Mouse (Mus musculus) testis, adult 2 months (tissue): Measurements from ENCODE around the gene Senp1. TPM values are rescaled to one million over a fixed set of nuclear protein-coding genes. Genes with fewer than 3 reads are reported as not detected.

Experiments used
- H3K27ac ChIP-seq: fragments of 200-500 bp; 2 replicates; pipeline ENCODE4 v1.5.1; 2012; ENCODE audit warnings: low read depth, low read length; ENCODE audit not compliant: control insufficient read depth, insufficient read depth
- H3K27me3 ChIP-seq: fragments of 200-500 bp; 2 replicates; pipeline ENCODE4 v1.6.1; 2012; ENCODE audit warnings: mild to moderate bottlenecking, low read length, moderate library complexity; ENCODE audit not compliant: control insufficient read depth, insufficient read depth
- H3K36me3 ChIP-seq: fragments of 200-500 bp; 2 replicates; pipeline ENCODE4 v1.6.1; 2012; ENCODE audit warnings: mild to moderate bottlenecking, low read length; ENCODE audit not compliant: control insufficient read depth, insufficient read depth
- H3K4me1 ChIP-seq: fragments of 200-500 bp; 2 replicates; pipeline ENCODE4 v1.6.1; 2012; ENCODE audit warnings: low read length; ENCODE audit not compliant: control insufficient read depth, insufficient read depth
- H3K4me3 ChIP-seq: fragments of 200-500 bp; 2 replicates; pipeline ENCODE4 v1.5.1; 2012; ENCODE audit warnings: low read depth, mild to moderate bottlenecking, low read length, moderate library complexity, mixed read lengths; ENCODE audit not compliant: control insufficient read depth
- CTCF ChIP-seq: fragments of 200-500 bp; IDR thresholded peaks from 2 replicates; pipeline ENCODE4 v1.5.1; 2012; ENCODE audit warnings: low read depth, mild to moderate bottlenecking, inconsistent platforms, low read length, moderate library complexity; ENCODE audit not compliant: control insufficient read depth, insufficient read depth, insufficient replicate concordance
- POLR2A ChIP-seq: fragments of 200-500 bp; IDR thresholded peaks from 2 replicates; pipeline ENCODE4 v1.6.1; 2012; ENCODE audit warnings: low read depth, mild to moderate bottlenecking, inconsistent platforms, low read length, moderate library complexity; ENCODE audit not compliant: control insufficient read depth
- polyA plus RNA-seq: library from polyadenylated mRNA; depleted of rRNA; stranded (reverse); fragments of >200 nt; gene quantifications from 2 replicates; pipeline ENCODE4 v1.2.3, GENCODE M21; 2012

Senp1 gene
- polyA plus RNA-seq, 1 experiment: 27.3 TPM

DNA sequence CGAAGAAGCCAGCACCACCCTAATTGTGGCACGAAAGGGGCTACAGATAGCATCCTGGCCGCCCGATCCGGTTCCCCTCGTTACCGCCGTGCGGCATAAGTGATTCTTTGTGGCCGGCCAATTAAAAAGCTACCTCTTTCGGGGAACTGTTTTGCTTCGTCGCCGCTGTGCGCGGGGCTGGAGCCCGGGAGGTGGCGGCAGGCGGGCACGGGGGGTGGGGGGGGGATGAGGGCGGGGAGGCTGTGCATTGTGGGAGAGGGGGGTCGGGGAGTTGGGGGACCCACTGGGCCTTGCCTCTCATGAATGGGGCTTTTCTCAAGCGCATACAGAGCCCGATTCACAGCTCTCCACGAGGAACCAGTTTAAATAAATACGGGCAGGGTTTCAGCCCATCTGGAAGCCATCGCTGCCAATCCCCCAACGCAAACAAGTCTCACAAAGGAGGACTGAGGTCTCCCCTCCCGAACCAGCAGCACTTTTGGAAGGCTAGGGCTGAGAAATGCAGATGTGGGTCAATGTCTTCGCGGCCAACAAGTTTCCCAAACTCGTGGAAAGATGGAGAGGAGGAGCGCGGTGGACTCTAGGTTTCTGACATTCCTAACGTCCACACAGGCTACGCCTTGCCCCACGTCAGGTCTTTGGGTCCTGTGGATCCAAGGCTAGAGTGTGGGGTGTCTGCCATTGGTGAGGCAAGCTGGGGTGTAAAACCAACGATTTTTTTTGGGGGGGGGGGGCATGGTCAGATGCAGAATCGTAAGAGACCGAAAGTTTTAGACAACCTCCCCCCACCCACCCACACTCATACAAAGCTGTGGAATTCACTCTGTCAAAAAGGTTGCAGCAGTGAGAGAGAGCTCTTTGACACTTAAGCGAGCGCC, 91.2 kb downstream of the Senp1 start:
- TF ChIP-seq POLR2A (no peak), CTCF (no peak)
- no peak overlapping the region for H3K4me3 ChIP-seq
- peaks cover 10% of the 10 kb centered on the region for H3K27me3 ChIP-seq
- H3K27ac ChIP-seq: no peak overlapping the region
- peaks cover 23% of the 10 kb centered on the region for H3K4me1 ChIP-seq
- no peaks in the 10 kb centered on the region for H3K36me3 ChIP-seq

DNA sequence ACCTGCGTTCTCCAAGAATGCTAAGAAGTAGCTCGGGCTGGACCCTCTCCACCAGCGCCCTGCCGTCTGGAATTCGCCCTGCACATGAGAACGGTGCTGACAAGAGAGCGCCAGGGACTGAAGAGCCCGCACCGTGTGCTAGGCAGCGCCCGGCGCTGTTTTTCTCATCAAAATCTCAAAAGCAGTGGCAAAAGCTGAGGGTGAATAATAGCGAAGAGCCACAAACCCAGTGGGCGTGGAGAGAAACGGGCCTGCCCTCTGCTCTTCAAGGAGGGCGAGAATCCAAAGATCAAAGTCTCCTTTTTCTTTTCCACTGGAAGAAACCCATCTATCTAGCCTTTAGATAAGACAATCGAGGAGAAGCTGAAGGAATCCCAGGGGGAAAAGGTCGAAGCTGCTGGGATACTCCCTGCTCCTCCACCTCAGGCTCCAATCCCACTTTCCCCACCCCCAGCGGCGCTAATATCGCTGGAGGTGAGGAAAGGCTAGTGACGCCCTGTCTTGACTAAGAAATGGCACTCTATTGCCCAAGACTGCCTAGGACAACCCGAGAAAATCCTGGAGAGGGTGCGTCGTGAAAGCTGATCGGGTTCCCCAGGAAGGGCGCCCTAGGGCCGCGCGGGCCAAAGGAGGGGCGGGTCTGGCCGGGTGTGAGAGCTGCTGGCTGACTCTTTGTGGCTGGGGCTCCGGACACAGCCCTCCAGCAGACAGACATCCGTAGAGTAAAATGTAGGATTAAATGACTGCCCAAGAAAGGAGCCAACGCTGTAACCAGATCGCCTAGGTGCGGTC, 92.0 kb downstream of the Senp1 start:
- H3K27ac ChIP-seq: no peak overlapping the region

DNA sequence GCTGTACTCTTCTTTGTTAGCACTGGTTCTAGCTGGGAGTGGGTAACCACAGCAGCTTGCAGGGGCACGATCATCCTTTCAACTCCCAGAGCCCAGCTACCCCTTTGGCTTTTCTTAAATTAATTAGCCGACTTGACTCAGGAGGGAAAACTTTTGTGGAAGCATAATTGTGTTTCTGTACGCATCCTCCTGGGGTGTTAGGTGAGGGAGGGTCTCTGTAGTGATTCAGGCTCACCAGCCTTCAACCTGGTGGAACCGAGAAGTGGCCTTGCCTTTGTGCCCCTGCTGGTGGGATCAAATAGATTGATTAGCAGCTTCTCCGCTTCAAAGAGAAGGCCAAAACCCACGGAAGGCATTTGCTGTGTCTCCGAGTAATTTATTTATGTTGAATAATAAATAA, 93.6 kb downstream of the Senp1 start:
- no peak overlapping the region for H3K4me3 ChIP-seq

More for the DNA sequence above, 92.0 kb downstream of the Senp1 start:
- peaks cover 10% of the 10 kb centered on the region for H3K27me3 ChIP-seq
- H3K4me3 ChIP-seq: no peak overlapping the region
- peaks cover 30% of the 10 kb centered on the region for H3K4me1 ChIP-seq
- no peaks in the 10 kb centered on the region for H3K36me3 ChIP-seq
- TF ChIP-seq CTCF (no peak), POLR2A (no peak)

DNA sequence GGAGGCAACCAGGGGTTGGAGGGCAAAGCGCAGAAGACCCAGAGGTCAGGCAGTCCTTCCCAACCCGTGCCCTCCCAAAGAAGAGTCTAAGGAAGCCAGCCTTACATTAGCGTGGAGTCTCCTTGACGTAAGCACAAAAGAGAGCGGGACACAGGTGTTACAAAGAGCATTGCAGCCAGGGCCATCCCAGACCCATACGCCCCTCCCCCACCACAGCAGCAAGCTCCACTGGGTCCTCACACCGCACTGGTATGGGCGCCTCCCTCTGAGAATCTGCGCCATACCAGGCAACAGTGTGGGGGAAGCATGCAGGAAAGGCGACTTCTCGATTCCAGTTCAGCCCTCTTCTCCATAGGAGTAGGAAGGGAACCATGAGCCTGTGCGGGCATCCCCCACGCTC, 94.0 kb downstream of the Senp1 start:
- Histone ChIP-seq H3K36me3 (no peaks in the 10 kb centered on the region), H3K4me1 (peaks cover 30% of the 10 kb centered on the region), H3K4me3 (no peak overlapping the region), H3K27ac (no peak overlapping the region), H3K27me3 (peaks cover 10% of the 10 kb centered on the region)
- TF ChIP-seq POLR2A (no peak), CTCF (no peak)

More for the DNA sequence above, 93.6 kb downstream of the Senp1 start:
- Histone ChIP-seq H3K4me1 (peaks cover 30% of the 10 kb centered on the region), H3K36me3 (no peaks in the 10 kb centered on the region), H3K27ac (no peak overlapping the region), H3K27me3 (peaks cover 10% of the 10 kb centered on the region)
- TF ChIP-seq CTCF (no peak), POLR2A (no peak)

DNA sequence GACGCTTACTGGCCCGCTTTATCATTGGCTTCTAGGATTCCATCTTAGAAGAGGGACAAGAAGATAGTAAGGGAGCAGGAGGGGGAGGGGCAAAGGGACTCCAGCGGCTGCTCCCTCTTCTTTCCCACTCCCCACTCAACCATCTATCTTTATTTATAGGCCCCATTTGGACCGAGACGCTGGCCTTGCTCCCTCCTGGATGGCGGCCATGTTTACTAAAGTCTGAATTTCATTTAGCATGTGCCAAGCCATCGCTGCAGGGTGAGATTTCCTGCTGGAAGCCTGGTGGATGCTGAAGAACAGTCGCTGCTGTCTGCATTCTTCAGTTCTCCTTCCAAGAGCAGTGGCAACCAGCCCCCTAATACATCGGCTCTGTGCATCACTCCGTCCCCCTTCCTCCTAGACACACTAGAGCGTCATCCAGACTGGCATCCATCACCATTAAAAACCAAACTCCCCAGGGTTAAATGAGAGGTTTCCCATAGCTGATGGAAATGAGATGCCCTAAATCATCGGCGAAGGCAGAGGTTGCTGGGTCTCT, 96.8 kb downstream of the Senp1 start:
- H3K27ac ChIP-seq: no peak overlapping the region
- peaks cover 2% of the 10 kb centered on the region; the same call in 1 of the 2 replicates for H3K27me3 ChIP-seq
- no peaks in the 10 kb centered on the region for H3K36me3 ChIP-seq
- peaks cover 28% of the 10 kb centered on the region for H3K4me1 ChIP-seq
- H3K4me3 ChIP-seq: peak overlapping the region; percentile 49
- TF ChIP-seq CTCF (no peak), POLR2A (no peak)

DNA sequence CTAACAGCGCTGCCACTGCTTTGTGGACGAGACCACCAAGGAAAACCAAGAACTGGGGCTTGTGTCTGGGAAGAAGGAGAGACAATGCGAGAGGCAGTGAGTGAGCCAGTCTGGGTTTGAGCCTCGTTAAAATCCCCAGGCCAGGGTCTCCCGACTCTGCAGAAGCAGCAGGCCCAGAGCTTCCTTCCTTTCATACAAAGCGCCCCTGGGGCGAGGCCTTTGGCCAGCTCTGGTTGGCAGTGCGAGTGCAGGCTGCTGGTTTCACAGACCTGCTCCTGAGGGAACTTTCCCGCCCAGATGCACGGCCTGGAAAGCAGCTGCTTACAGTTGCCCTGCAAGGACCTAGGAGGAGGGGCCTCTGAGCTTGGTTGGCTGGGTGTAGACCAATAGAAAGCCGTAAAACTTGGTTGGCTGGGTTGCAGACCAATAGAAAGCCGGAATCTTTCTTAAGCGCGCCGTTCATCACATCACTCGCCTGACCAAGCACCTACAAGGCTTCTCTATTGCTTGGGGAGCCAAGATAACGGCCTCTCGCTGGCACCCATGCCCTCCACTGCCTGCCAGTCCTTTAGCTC, 100.7 kb downstream of the Senp1 start:
- Histone ChIP-seq H3K36me3 (no peaks in the 10 kb centered on the region), H3K4me3 (peak overlapping the region; percentile 51), H3K27ac (peak overlapping the region; percentile 50; the same call in 1 of the 2 replicates), H3K4me1 (peaks cover 28% of the 10 kb centered on the region), H3K27me3 (no peaks in the 10 kb centered on the region)
- TF ChIP-seq POLR2A (no peak), CTCF (no peak)
